Mouse (Mus musculus): ENCODE measurements around the gene Abcc9.

DNA sequence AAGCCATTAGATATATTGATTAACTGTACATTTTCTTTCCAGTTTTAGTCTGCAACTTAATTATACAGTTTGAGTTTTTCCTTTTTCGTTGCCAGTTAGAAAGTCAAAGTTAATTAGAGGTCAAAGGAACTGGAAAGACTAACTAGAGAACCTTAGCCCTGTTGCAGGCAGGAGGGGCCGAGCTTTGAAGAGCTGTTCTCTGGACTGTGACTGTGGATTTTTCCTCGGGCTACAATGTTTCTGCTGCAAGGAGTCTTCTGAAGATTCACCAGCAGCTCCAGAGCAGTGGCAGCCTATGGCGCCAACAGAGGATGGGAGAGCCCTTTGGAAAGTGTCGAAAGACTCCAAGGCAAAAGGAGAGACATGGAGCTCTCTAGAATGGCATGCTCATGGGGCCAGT is 10.0 kb downstream of the Abcc9 start:
- TF ChIP-seq CTCF (IDR thresholded peaks at IDR 0.05; ENCODE audit: low read depth, low read length) = no peak
- no peak for TF ChIP-seq TAL1 (conservative IDR thresholded peaks at IDR 0.05; ENCODE audit: low read depth, low read length)
- no peak for TF ChIP-seq GATA1 (IDR thresholded peaks at IDR 0.05; ENCODE audit: borderline replicate concordance, low read length)

Data from G1E (cell line).